Mouse (Mus musculus) lung, postnatal 0 days (tissue): Measurements from ENCODE around the gene Ehbp1.

Experiments
- CTCF ChIP-seq: IDR thresholded peaks from 2 replicates; pipeline ENCODE4 v1.5.1; 2016; ENCODE audit warnings: antibody characterized with exemption, mild to moderate bottlenecking
- EP300 ChIP-seq: IDR thresholded peaks from 2 replicates; pipeline ENCODE4 v1.6.1; 2016; ENCODE audit warnings: antibody characterized with exemption, mild to moderate bottlenecking, control low read depth

DNA sequence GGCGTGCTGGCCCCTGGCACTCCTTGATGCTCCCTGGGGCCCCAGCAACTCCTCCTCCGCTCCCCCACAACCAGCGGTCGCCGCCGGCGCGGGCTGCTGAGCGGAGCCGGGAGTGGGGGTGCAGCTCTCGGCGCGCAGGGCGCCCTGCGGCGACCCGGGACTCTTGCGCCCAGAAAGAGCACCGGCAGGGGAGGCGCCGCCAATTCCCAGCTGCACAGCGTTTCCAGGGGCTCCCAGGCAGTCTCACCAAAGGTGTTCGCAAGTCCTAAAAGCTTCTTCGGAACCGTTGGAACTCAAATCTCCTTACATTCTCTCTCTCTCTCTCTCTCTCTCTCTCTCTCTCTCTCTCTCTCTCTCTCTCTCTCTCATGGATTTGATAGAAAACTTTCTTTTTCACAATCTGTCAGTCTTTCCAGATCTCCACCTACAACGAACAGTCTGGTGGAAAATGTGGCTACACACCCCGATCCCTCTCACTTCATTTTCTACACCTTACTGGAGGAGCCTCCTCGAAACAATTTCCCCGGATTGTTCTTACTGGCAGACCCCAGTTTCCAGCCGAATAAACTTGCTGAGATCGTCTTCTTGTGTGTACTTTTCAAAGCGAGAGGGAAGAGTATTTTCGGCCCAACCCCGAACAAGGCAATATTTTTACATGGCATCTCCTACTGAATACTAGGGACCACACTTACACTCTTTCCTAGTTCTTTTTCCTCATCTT is 339.9 kb downstream of the Ehbp1 start:
- TF ChIP-seq CTCF (no peak), EP300 (no peak)
